Mouse (Mus musculus) myocyte (in vitro differentiated cells): ENCODE measurements around the gene Dguok.

Experiments
- CEBPB ChIP-seq: IDR thresholded peaks from 2 replicates; pipeline ENCODE4 v1.6.1; 2011; ENCODE audit warnings: mild to moderate bottlenecking, moderate library complexity; ENCODE audit not compliant: poor library complexity, insufficient read depth, severe bottlenecking
- MAX ChIP-seq: IDR thresholded peaks from one replicate; pipeline ENCODE4 v1.6.1; 2011; ENCODE audit warnings: low read depth, mild to moderate bottlenecking, control low read depth
- MYOD1 ChIP-seq, 3 experiments: IDR thresholded peaks; one replicate each; pipeline ENCODE4 v1.6.1; 2011; ENCODE audit warnings: control low read depth in 2 of 3, low read depth in 2 of 3, mild to moderate bottlenecking in 2 of 3, moderate library complexity in 1 of 3; ENCODE audit not compliant: insufficient read length in 2 of 3, control insufficient read depth in 1 of 3
- MYOG ChIP-seq, 3 experiments: IDR thresholded peaks; one replicate each; pipeline ENCODE4 v1.6.1; 2011; ENCODE audit warnings: control low read depth in 2 of 3, low read depth in 2 of 3, mild to moderate bottlenecking in 2 of 3; ENCODE audit not compliant: insufficient read length in 2 of 3, control insufficient read depth in 1 of 3, insufficient read depth in 1 of 3
- POLR2A ChIP-seq: IDR thresholded peaks from one replicate; pipeline ENCODE4 v1.6.1; 2011; ENCODE audit warnings: low read depth, mild to moderate bottlenecking, control low read depth, moderate library complexity; ENCODE audit not compliant: insufficient read length
- POLR2AphosphoS2 ChIP-seq: IDR thresholded peaks from one replicate; pipeline ENCODE4 v1.6.1; 2011; ENCODE audit warnings: low read depth, control low read depth; ENCODE audit not compliant: insufficient read length
- TCF3 ChIP-seq: IDR thresholded peaks from one replicate; pipeline ENCODE4 v1.6.1; 2011; ENCODE audit warnings: low read depth, control low read depth; ENCODE audit not compliant: insufficient read length
- USF1 ChIP-seq: IDR thresholded peaks from one replicate; pipeline ENCODE4 v1.6.1; 2011; ENCODE audit warnings: low read depth, mild to moderate bottlenecking, control low read depth, moderate library complexity

DNA sequence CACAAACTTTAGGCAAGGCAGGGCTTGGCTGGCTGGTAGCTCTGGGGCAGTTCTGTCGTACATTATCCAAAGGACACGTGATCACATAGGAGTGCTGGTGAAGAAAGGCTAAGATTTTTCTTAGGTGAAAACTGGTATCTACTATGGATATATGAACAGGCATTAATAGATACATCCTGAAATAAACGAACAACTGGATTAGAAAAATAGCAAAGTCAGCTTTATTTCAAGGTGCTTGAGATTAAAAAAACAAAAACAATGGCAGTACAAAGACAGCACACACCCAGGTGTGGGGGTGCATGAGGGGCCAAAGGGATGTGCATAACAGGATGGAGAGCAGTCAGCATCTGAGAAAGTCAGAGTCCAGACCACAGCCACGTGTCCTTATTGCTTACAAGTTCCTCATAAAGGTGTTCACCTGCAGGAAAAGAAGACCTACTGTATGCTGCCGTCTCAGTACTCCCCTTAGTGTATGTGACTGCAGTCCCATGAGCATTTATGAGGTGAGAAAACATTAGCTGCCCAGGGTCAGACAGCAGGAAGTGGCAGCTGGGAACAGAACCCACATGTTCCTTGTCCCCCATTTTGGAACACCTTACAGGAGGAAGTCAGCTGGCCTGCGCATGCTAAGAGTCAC, 26.6 kb downstream of the Dguok start:
- no peak for TF ChIP-seq USF1
- TF ChIP-seq POLR2A, result no peak
- TF ChIP-seq CEBPB, result no peak
- no peak for TF ChIP-seq POLR2AphosphoS2
- TF ChIP-seq MYOG (IDR thresholded peaks at IDR 0.05; ENCODE audit: control insufficient read depth in 1 of 3, insufficient read depth in 1 of 3, insufficient read length in 2 of 3, low read depth in 2 of 3), result no peak
- no peak for TF ChIP-seq MAX
- no peak for TF ChIP-seq MYOD1 (IDR thresholded peaks at IDR 0.05; ENCODE audit: control insufficient read depth in 1 of 3, insufficient read length in 2 of 3, low read depth in 2 of 3)
- TF ChIP-seq TCF3, result no peak
